Mouse (Mus musculus) midbrain, embryonic 10.5 days (tissue): Measurements from ENCODE around the gene Tprn. TPM values are rescaled to one million over a fixed set of nuclear protein-coding genes. Genes with fewer than 3 reads are reported as not detected.
A peak's percentile ranks its signal among the peaks of the same experiment; 100 is the strongest.

Experiments
- DNase-seq: peaks from one replicate; pipeline ENCODE4 v3.0.0-alpha.2; 2017; ENCODE audit warnings: low spot score
- H3K27ac ChIP-seq: fragments of 300-500 bp; sonication (generic); replicated peaks from 2 replicates; pipeline ENCODE4 v1.5.1; 2016; ENCODE audit warnings: mild to moderate bottlenecking
- H3K27me3 ChIP-seq: fragments of 300-500 bp; sonication (generic); 2 replicates; pipeline ENCODE4 v1.6.1; 2016; ENCODE audit warnings: low read depth, mild to moderate bottlenecking; ENCODE audit not compliant: poor library complexity, severe bottlenecking
- H3K36me3 ChIP-seq: fragments of 300-500 bp; sonication (generic); 2 replicates; pipeline ENCODE4 v1.6.1; 2016; ENCODE audit warnings: mild to moderate bottlenecking, moderate library complexity
- H3K4me1 ChIP-seq: fragments of 300-500 bp; sonication (generic); 2 replicates; pipeline ENCODE4 v1.6.1; 2016
- H3K4me3 ChIP-seq: fragments of 300-500 bp; sonication (generic); 2 replicates; pipeline ENCODE4 v1.5.1; 2016; ENCODE audit warnings: mild to moderate bottlenecking, moderate library complexity
- H3K9me3 ChIP-seq: fragments of 300-500 bp; sonication (generic); replicated peaks from 2 replicates; pipeline ENCODE4 v1.6.1; 2016; ENCODE audit warnings: mild to moderate bottlenecking
- WGBS: fragments of 180-500 bp; shearing (Covaris S2); methylation state at CpG from one replicate; pipeline ENCODE4 v1.1.7; 2016; 5-methylcytosine and 5-hydroxymethylcytosine counted together
- polyA plus RNA-seq: library from polyadenylated mRNA; unstranded; fragments of >200 nt; fragmentation: Nextera tagmentation; extraction: Ambion mirVana; gene quantifications from 2 replicates; pipeline ENCODE4 v1.2.1, GENCODE M21; 2016

The Tprn gene
- 7.5 and 7.8 TPM in 2 replicates for polyA plus RNA-seq

GRCm38 (mm10) chr2:25262291-25262767 lies at the start of gene Tprn:
Gene Tprn, plus strand, starts transcription at chr2:25262618.
- peak within 1 kb of the TSS; percentile 73 for H3K27ac ChIP-seq
- H3K9me3 ChIP-seq = no peaks in the 10 kb centered on the region
- no peaks in the 10 kb centered on the region for H3K36me3 ChIP-seq
- peak within 1 kb of the TSS; percentile 79 for H3K4me3 ChIP-seq
- under 1% methylated on average over 39 of the region's 39 CpGs for WGBS
- peaks cover 25% of the 10 kb centered on the region for H3K27me3 ChIP-seq
- DNase-seq = peak; percentile 91
- H3K4me1 ChIP-seq = peaks cover 51% of the 10 kb centered on the region

GRCm38 (mm10) chr2:25213266-25213865 lies 49.1 kb upstream of the Tprn start:
- H3K4me3 ChIP-seq = no peak overlapping the region
- H3K36me3 ChIP-seq = peaks cover 15% of the 10 kb centered on the region
- no peak overlapping the region for H3K27ac ChIP-seq
- 68% methylated on average over 23 of the region's 23 CpGs for WGBS
- no peak for DNase-seq
- H3K9me3 ChIP-seq = no peaks in the 10 kb centered on the region
- H3K4me1 ChIP-seq = peaks cover 29% of the 10 kb centered on the region
- peaks cover 22% of the 10 kb centered on the region for H3K27me3 ChIP-seq

- peaks cover 28% of the 10 kb centered on the region for H3K4me1 ChIP-seq
- H3K27ac ChIP-seq = no peak within 1 kb of the TSS
- DNase-seq = no peak
- H3K27me3 ChIP-seq = peaks cover 22% of the 10 kb centered on the region
- H3K9me3 ChIP-seq = no peaks in the 10 kb centered on the region
- no peak within 1 kb of the TSS for H3K4me3 ChIP-seq
- peaks cover 6% of the 10 kb centered on the region for H3K36me3 ChIP-seq
- 78% methylated on average over 3 of the region's 3 CpGs for WGBS
These were observed 48.0 kb upstream of the Tprn start, which contains the start of gene Stpg3 for GRCm38 (mm10) chr2:25214444-25214843. Gene Stpg3, minus strand, starts transcription at chr2:25214637.

GRCm38 (mm10) chr2:25217666-25218065 lies 44.8 kb upstream of the Tprn start:
- DNase-seq = no peak

GRCm38 (mm10) chr2:25218445-25218844 lies 44.0 kb upstream of the Tprn start, which contains the start of gene Fam166a:
Gene Fam166a, plus strand, starts transcription at chr2:25218745.
- Histone ChIP-seq H3K36me3 (peaks cover 22% of the 10 kb centered on the region), H3K9me3 (no peaks in the 10 kb centered on the region), H3K4me3 (no peak within 1 kb of the TSS), H3K27ac (no peak within 1 kb of the TSS), H3K27me3 (0 out of 2 replicates have a peak, but pooled peaks cover 9% of the 10 kb centered on the region), H3K4me1 (peaks cover 19% of the 10 kb centered on the region)
- DNase-seq = no peak

More at GRCm38 (mm10) chr2:25217666-25218065, 44.8 kb upstream of the Tprn start:
- no peak overlapping the region for H3K4me3 ChIP-seq
- H3K36me3 ChIP-seq = peaks cover 14% of the 10 kb centered on the region
- peaks cover 16% of the 10 kb centered on the region for H3K27me3 ChIP-seq
- 74% methylated on average over 2 of the region's 2 CpGs for WGBS
- H3K4me1 ChIP-seq = peaks cover 13% of the 10 kb centered on the region
- no peaks in the 10 kb centered on the region for H3K9me3 ChIP-seq
- H3K27ac ChIP-seq = no peak overlapping the region

GRCm38 (mm10) chr2:25221331-25221772 lies 41.1 kb upstream of the Tprn start:
- no peak for DNase-seq
- Histone ChIP-seq H3K36me3 (peaks cover 27% of the 10 kb centered on the region), H3K27ac (no peak overlapping the region), H3K27me3 (no peaks in the 10 kb centered on the region), H3K4me1 (peaks cover 33% of the 10 kb centered on the region), H3K4me3 (no peak overlapping the region), H3K9me3 (no peaks in the 10 kb centered on the region)
- 72% methylated on average over 5 of the region's 5 CpGs for WGBS

GRCm38 (mm10) chr2:25223681-25224491 lies 38.5 kb upstream of the Tprn start:
- 3% methylated on average over 53 of the region's 53 CpGs for WGBS
- peak overlapping the region; percentile 89 for H3K4me3 ChIP-seq
- no peaks in the 10 kb centered on the region for H3K27me3 ChIP-seq
- H3K36me3 ChIP-seq = peaks cover 27% of the 10 kb centered on the region
- H3K27ac ChIP-seq = peak overlapping the region; percentile 96
- peaks cover 34% of the 10 kb centered on the region for H3K4me1 ChIP-seq
- H3K9me3 ChIP-seq = no peaks in the 10 kb centered on the region
- DNase-seq = no peak

- Histone ChIP-seq H3K9me3 (no peaks in the 10 kb centered on the region), H3K27ac (peak within 1 kb of the TSS; percentile 96), H3K4me3 (peak within 1 kb of the TSS; percentile 89), H3K27me3 (no peaks in the 10 kb centered on the region), H3K36me3 (peaks cover 27% of the 10 kb centered on the region), H3K4me1 (peaks cover 37% of the 10 kb centered on the region)
- WGBS = 0% methylated on average over 17 of the region's 17 CpGs
- no peak for DNase-seq
These were observed 38.0 kb upstream of the Tprn start, which contains the start of gene Tubb4b for GRCm38 (mm10) chr2:25224492-25224765. Gene Tubb4b, minus strand, starts transcription at chr2:25224702.

- no peaks in the 10 kb centered on the region for H3K27me3 ChIP-seq
- no peaks in the 10 kb centered on the region for H3K9me3 ChIP-seq
- H3K4me1 ChIP-seq = peaks cover 37% of the 10 kb centered on the region
- H3K36me3 ChIP-seq = peaks cover 27% of the 10 kb centered on the region
- H3K4me3 ChIP-seq = peak overlapping the region; percentile 89
- DNase-seq = peak; percentile 98
- 2% methylated on average over 41 of the region's 41 CpGs for WGBS
- peak overlapping the region; percentile 96 for H3K27ac ChIP-seq
These were observed 37.4 kb upstream of the Tprn start for GRCm38 (mm10) chr2:25224766-25225752.

- peaks cover 27% of the 10 kb centered on the region for H3K36me3 ChIP-seq
- H3K9me3 ChIP-seq = no peaks in the 10 kb centered on the region
- peak overlapping the region; percentile 89 for H3K4me3 ChIP-seq
- peak overlapping the region; percentile 96 for H3K27ac ChIP-seq
- peaks cover 37% of the 10 kb centered on the region for H3K4me1 ChIP-seq
- no peak for DNase-seq
- whole genome bisulfite sequencing = 78% methylated on average over 8 of the region's 8 CpGs
- H3K27me3 ChIP-seq = 0 out of 2 replicates have a peak, but pooled peaks cover 7% of the 10 kb centered on the region
These were observed 36.5 kb upstream of the Tprn start for GRCm38 (mm10) chr2:25225811-25226379.

GRCm38 (mm10) chr2:25226864-25227263 lies 35.6 kb upstream of the Tprn start:
- Histone ChIP-seq H3K9me3 (no peaks in the 10 kb centered on the region), H3K27me3 (0 out of 2 replicates have a peak, but pooled peaks cover 16% of the 10 kb centered on the region), H3K27ac (0 out of 2 replicates have a peak overlapping the region, but pooled peaks have one; percentile 25), H3K36me3 (peaks cover 18% of the 10 kb centered on the region), H3K4me1 (peaks cover 33% of the 10 kb centered on the region), H3K4me3 (no peak overlapping the region)
- no peak for DNase-seq
- 86% methylated on average over 5 of the region's 5 CpGs for whole genome bisulfite sequencing

GRCm38 (mm10) chr2:25227406-25227805 lies 35.0 kb upstream of the Tprn start:
- Histone ChIP-seq H3K9me3 (no peaks in the 10 kb centered on the region), H3K4me1 (peaks cover 31% of the 10 kb centered on the region), H3K4me3 (no peak overlapping the region), H3K27ac (no peak overlapping the region), H3K27me3 (0 out of 2 replicates have a peak, but pooled peaks cover 16% of the 10 kb centered on the region), H3K36me3 (peaks cover 13% of the 10 kb centered on the region)
- DNase-seq = no peak
- WGBS = 98% methylated on average over 4 of the region's 4 CpGs
